Mouse (Mus musculus): ENCODE measurements at regions not wholly inside any gene's neighbourhood (a gene's known extent, or its start where the extent isn't known, plus 50 kb on each side); places are given as distances from the start of the nearest gene placed in this dataset.
A peak's percentile ranks its signal among the peaks of the same experiment; 100 is the strongest.

DNA sequence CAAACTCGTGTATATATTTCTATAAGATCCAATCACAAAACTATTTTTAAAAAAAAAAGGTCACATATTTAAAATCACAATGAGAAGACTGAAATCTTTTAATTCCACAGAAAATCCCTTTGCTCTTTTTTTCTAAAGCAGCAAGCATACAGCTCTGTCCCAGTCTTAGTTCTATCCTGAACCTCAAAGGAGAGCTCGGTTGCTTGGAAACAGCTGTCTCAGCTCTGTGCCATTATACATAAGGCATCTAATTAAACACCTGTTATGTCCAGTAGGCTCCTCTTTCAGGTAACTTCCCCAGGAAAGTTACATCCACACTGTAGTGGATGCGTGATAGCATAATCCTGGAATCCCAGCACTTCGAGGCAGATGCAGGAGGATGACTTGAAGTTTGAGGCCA, 181.5 kb downstream of the Moxd1 start:
- H3K27ac ChIP-seq: no peak overlapping the region
- H3K4me3 ChIP-seq: no peak overlapping the region
- no peak for DNase-seq (ENCODE audit: low spot score in 2 of 2)
- TF ChIP-seq CTCF (conservative IDR thresholded peaks at IDR 0.05): no peak

DNA sequence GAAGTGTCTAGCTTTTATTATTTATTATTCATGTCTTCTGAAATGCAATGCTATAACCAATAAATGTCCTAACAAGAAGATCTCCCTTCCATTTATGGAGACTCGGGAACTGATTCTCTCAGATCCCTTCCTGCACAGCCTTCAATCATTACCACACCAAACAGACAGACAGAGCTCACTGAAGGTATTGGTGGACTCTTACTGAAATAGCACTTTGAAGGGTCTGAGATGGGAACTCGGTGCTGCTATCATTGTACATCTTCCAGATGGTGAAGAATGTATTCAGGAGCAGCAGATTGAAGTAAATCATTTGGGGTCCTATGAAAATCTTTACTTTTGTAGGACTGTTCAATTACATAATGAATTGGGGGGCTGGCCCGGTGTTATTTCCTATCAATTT, 183.6 kb downstream of the Moxd1 start:
- H3K4me3 ChIP-seq: no peak overlapping the region
- TF ChIP-seq CTCF (conservative IDR thresholded peaks at IDR 0.05): no peak
- no peak for DNase-seq (ENCODE audit: low spot score in 2 of 2)
- no peak overlapping the region for H3K27ac ChIP-seq

DNA sequence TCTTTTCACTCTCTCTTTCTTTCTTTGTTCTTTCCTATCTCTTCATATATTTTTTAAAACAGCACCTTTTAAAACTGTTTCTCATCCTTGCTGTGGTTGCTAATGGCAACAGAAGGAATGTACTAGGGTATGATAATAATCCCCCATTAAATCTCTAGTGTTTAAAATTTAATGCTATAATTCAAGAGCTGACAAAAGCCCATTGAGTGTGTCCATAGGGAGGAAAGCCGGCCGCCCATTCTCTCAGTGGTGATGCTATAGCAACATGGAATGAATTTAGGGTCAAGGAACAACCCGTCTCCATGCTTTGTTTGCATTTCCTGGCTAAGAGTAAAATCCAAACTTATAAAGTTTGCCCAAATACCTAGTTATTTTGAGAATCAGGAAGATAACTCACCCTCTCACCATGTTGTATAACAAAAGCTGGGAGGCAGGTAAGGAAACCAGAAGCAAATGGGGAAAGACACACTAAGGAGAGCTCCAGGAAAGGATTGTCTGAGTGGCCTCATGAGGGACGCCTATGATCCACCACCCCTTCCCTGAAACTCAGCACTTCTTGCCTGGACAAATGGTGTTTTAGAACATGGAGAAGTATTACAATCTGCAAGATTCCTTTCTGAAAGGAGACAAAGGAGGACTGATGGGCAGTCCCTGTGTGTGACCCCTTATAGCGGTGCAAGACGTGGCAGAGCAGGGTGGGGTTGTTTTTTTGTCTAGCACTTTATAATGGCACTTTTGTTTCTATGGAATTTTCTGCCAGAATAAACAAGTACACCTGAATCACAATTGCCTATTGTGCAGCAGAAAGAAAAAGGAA, 184.3 kb downstream of the Moxd1 start:
- TF ChIP-seq CTCF (conservative IDR thresholded peaks at IDR 0.05): no peak
- DNase-seq (ENCODE audit: low spot score in 2 of 2): no peak

DNA sequence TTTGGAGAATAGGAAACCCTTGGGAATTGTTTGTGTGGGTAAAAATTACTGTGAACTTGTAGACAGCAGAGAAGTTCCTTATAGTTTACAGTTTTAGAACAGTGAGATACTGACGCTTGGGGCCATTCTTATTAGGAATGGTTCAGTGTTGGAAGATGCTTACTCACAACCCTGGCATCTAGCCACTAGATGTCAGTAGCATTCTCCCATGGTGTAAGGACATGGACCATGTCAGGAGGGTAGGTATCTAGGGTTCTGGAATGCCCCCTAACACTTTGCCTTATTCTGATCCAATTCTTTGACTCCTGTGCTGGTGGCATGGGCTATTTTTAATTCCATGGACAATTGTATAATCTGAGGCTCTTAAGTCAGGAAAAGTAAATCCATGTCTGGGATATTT, 185.3 kb upstream of the Ccn2 start:
- peak; percentile 71 for TF ChIP-seq CTCF (conservative IDR thresholded peaks at IDR 0.05)
- peak in 1 of 2 experiments; percentile 16 for DNase-seq (ENCODE audit: low spot score in 2 of 2)
- H3K27ac ChIP-seq: no peak overlapping the region
- no peak overlapping the region for H3K4me3 ChIP-seq

More for the DNA sequence above, 184.3 kb downstream of the Moxd1 start:
- no peak overlapping the region for H3K27ac ChIP-seq
- H3K4me3 ChIP-seq: no peak overlapping the region

DNA sequence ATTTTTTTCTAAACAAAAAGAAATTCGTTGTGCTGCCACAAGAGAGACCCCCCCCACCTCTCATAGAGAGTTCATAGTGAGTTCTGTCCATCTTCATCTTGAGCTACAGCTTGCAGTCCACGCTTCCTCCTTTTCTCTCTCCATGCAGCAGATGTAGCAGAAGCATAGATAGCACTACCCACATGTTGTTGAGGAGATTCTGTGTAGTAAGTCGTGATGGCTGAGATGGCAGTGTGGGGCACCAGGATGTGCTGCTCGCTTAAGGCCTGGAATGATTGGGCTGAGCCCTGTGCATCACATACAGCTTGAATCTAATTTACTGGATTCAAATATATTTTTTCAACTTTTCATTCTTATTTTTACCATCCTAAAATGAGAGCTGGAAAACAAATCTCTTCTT, 184.4 kb upstream of the Ccn2 start:
- Histone ChIP-seq H3K27ac (no peak overlapping the region), H3K4me3 (no peak overlapping the region)
- no peak for DNase-seq (ENCODE audit: low spot score in 2 of 2)
- TF ChIP-seq CTCF (conservative IDR thresholded peaks at IDR 0.05): no peak

DNA sequence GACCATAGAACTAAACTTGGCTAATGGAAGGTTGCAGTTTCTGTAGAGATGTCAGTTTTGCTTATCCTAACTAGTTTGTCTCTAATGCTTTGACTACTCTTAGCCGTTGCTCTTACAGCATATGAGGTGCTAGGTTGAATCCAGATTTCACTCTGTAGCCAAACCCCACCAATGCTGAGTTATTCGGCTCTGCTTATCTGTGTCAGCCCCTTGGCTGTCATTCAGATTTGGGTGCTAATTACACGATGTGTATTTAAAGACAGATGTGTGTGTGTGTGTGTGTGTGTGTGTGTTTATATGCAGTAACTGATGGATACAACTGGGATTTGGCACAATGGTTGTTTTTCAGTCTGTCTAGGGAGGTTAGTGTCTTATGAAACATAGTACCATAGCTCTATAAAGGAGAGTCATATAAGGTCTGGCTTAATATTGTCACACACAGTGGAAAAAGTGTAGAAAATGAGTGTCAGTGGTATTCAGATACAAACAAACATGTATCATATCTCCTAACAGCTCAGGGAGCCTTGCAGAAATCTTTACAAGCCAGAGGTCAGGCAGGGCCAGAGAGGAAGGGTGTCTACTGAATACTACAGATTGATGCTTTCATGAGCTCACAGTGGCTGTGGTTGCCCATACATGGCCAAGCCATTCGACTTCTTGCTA, 172.6 kb upstream of the Ccn2 start:
- TF ChIP-seq CTCF (conservative IDR thresholded peaks at IDR 0.05): no peak
- DNase-seq (ENCODE audit: low spot score in 2 of 2): no peak
- no peak overlapping the region for H3K4me3 ChIP-seq
- H3K27ac ChIP-seq: no peak overlapping the region

DNA sequence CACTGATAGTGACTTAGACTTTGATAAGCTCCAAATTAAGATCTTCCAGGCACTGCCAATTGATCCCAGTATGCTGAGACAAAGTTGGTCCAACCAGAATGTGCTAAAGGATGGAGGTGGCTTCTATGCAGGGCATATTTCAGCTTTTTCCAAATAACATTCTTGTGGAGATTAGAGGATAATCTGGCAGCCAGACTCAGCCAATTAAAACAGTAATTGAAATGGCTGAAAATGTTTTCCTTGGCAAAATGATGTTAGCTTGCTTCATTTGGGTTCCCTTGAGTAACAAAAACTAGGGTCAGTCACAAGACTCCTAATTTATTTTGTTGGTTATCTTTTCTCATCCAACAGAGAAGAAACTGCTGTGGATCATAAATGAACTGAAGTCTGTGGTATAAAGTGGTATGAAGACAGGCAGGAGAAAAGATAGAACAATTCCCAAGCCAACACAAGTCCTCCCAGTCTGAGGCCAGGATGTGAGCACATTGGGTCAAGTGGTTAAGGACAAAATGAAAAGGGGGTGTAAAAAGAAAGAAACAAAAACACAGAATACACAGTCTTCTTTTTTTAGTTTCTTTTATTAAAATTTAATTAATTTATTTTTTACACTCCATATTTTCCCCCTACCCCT, 161.4 kb upstream of the Ccn2 start:
- no peak for DNase-seq (ENCODE audit: low spot score in 2 of 2)
- H3K4me3 ChIP-seq: no peak overlapping the region
- no peak overlapping the region for H3K27ac ChIP-seq
- TF ChIP-seq CTCF (conservative IDR thresholded peaks at IDR 0.05): no peak

DNA sequence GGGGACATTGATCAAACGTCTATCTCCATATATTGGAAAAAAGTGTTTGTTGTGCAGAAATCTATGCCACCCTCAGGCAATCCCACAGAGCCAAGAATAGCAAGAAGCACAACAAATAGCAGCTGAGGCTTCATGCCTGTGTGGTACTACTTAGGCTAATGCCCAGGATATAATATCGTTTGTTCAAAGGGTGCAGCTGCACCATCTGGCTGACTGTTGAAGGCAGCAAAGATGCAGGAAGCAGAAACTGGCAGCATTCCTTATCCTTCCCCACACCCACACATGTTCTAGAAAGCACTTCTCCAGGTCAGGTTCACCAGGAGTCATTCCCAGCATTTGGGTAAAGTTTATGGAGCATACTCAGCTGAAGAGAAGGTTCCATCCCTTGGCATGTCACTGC, 158.1 kb upstream of the Ccn2 start:
- TF ChIP-seq CTCF (conservative IDR thresholded peaks at IDR 0.05): no peak
- H3K27ac ChIP-seq: no peak overlapping the region
- DNase-seq (ENCODE audit: low spot score in 2 of 2): peak; percentile 14 to 19
- H3K4me3 ChIP-seq: no peak overlapping the region

DNA sequence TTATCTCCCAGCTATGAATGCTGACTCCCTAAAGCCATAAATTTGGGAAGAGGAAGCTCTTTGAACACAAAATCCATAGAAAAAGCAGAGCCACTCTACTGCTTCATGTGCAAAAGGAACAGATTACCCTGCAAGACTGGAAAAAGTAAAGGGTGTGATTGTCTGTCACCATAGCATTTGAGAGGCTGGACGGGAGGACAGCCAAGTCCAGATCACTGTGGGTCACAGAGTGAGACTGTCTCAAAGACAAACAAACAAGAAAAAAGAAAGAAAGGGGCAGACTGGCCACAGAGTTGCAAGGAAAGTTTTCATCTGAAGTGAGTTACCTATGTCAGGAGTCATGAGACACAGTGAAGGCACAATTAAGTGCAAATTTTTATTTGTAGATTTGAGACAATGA, 150.7 kb upstream of the Ccn2 start:
- no peak for DNase-seq (ENCODE audit: low spot score in 2 of 2)
- Histone ChIP-seq H3K4me3 (no peak overlapping the region), H3K27ac (no peak overlapping the region)
- TF ChIP-seq CTCF (conservative IDR thresholded peaks at IDR 0.05): no peak

DNA sequence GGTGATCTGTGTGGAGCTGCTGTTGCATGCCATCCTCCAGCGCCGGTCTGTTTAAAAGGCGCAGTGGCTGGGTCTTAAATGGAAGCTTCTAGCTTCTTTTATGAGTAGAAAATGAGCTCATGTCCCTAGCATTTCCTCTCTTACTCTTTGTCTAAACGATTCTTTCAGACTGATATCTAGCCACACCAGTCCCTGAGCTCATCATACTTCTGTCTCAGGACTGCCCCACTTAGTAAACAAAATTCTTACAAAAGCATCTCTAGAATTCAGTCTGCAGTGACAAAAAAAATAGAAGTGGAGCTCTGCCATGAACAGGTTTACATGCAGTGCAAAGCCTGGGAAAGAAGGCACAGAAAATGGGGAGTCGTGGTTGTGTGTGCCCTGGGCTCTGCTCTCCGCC, 150.2 kb upstream of the Ccn2 start:
- Histone ChIP-seq H3K4me3 (no peak overlapping the region), H3K27ac (no peak overlapping the region)
- no peak for TF ChIP-seq CTCF (conservative IDR thresholded peaks at IDR 0.05)
- no peak for DNase-seq (ENCODE audit: low spot score in 2 of 2)

DNA sequence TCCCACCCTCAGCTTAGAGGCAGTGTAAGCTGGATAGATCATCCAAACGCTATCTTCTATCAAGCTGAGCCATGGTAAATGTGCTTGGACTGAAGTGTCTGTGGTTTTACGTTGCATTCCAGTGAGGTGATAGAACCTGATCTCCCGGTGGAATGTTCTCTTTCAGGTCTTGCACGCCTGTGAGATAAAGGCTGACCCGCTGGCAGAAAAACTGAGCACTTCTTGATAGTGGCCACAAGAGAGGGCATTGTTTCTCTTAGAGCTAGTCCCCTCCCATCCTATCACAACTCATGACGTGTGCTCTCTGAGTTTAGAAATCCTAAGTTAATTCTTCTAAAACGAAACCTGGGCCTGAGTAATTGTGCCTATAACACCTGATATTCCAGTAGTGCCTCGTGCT, 149.1 kb upstream of the Ccn2 start:
- no peak overlapping the region for H3K27ac ChIP-seq
- no peak for TF ChIP-seq CTCF (conservative IDR thresholded peaks at IDR 0.05)
- DNase-seq (ENCODE audit: low spot score in 2 of 2): no peak
- H3K4me3 ChIP-seq: no peak overlapping the region

DNA sequence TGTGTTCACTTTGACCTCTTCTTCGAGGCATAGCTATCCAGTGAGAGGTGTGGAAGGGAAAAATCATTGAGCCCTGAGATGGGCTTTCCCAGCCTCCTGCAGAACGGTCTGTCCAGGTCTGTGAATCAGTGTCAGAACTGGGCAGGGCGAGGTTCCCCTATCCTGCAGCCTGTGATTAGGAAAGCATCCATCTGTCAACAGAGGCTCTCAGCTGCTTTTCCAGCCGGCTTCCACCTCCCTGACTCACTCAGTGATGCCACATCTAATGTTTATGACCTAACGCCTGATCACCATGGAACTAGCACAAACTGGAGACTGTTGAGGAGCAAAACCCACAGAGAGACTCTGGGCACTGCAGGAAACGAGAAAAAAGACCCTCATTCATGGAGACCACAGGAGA, 148.1 kb upstream of the Ccn2 start:
- no peak overlapping the region for H3K4me3 ChIP-seq
- no peak for DNase-seq (ENCODE audit: low spot score in 2 of 2)
- H3K27ac ChIP-seq: no peak overlapping the region
- TF ChIP-seq CTCF (conservative IDR thresholded peaks at IDR 0.05): no peak

DNA sequence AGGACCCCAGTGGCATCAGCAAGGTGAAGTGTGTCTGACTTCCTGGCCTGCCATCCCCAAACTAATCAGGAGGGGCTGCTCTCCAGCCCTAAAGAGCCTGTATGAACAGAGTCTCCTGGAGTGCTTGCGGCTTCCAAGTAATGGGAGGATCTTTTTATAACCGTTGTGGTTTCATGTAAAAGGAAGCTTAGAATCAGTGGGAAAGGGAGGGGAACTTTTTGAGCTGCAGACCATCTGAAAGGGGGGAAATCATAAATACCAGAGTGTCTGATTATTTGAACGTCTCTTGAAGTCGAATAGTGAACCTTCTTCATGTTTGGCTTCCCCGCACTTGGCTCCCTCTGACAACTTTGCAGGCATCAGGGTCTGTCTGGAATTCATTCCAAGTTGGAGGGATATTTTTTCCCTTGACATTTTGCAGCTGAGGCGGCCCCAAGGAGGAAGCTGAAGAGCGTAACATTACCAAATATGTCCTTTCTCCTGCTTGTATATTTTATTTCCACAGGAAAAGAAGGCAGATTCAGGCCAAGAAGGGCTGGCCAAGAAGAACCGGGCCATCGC, 147.2 kb upstream of the Ccn2 start:
- DNase-seq (ENCODE audit: low spot score in 2 of 2): no peak
- no peak overlapping the region for H3K27ac ChIP-seq
- TF ChIP-seq CTCF (conservative IDR thresholded peaks at IDR 0.05): no peak

More for the DNA sequence above, 147.2 kb upstream of the Ccn2 start:
- H3K4me3 ChIP-seq: no peak overlapping the region
